Mouse (Mus musculus) fat pad, adult 2 months (tissue): Measurements from ENCODE around the gene Grk5.
"Not testable (repeated sequence)": the region's sequence is repeated elsewhere in the genome, so short reads cannot be mapped to it uniquely, and the experiment has no call there.

Source experiments
- DNase-seq: peaks from one replicate; pipeline ENCODE4 v3.0.0-alpha.2; 2011; ENCODE audit warnings: low read depth, low spot score; ENCODE audit errors: extremely low read depth

Grk5 gene

GRCm38 (mm10) chr19:60910304-60910703 is 20.8 kb downstream of the Grk5 start:
- DNase-seq: no peak

- no peak for DNase-seq
Measured at GRCm38 (mm10) chr19:60911653-60912052, 22.1 kb downstream of the Grk5 start.

DNA sequence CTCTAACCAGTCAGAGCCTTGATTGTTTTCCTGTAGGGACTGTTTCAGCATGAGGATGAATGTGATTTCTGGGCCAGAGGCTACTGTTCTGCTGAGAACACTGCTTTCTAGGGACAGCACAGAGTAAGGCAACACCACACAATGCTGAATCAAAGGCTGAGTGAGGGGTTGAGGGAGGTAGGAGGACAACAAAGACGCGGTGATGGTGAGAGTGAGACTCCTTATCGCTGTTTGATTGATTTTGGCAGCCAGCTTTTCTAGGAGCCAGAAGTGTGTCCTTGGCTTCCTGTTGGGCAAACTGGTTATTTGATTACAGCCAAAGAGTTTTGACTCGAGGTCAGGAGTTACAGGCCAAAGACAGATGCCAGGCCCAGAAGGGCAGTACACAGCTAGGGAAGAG is 25.7 kb downstream of the Grk5 start:
- DNase-seq: no peak

- no peak for DNase-seq
Measured at GRCm38 (mm10) chr19:60915862-60916261, 26.3 kb downstream of the Grk5 start.

GRCm38 (mm10) chr19:60916869-60917570 is 27.5 kb downstream of the Grk5 start:
- no peak for DNase-seq

GRCm38 (mm10) chr19:60924534-60924933 is 35.0 kb downstream of the Grk5 start:
- DNase-seq: not testable (repeated sequence)

- DNase-seq: no peak
Measured at GRCm38 (mm10) chr19:60935001-60935400, 45.5 kb downstream of the Grk5 start.

DNA sequence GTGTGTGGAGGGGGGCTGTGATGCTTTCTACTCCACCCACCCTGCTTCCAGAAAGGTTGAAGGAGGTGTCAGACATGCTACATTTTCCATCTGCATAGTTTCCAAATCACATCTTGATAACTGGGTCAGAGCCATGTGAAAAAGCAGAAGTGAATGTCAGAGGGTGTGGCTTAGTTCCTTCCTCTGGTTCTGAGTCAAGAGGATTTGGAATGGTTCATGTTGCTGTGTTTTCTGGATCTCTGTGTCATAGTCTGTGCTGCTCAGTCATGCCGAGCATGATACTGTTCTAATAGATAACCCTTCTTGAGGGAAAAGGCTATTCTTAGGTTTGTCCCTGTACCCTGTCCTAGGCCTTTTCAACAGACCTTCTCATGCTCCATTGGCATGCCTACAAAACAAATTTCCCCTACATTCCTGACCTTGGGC is 50.4 kb downstream of the Grk5 start:
- DNase-seq: no peak

DNA sequence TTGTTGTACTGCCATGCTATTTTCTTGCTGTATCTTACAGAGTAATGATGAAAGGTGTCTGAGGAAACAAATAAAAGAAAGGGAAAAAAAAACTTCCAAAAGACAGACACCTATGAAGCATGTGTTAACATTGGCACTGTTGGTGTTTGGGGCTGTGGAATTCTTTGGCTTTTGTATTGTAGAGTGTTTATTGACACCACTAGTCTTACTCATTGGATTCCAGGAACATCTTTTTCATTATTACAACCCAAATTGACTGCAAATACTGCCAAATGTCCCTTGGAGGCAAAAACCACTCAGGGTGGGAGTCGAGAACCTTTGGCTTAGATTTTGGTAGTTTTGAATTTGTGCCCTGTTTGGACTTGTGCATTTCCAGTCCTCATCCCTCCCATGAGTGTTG is 51.3 kb downstream of the Grk5 start:
- no peak for DNase-seq

GRCm38 (mm10) chr19:60945801-60946311 is 56.3 kb downstream of the Grk5 start:
- DNase-seq: no peak

DNA sequence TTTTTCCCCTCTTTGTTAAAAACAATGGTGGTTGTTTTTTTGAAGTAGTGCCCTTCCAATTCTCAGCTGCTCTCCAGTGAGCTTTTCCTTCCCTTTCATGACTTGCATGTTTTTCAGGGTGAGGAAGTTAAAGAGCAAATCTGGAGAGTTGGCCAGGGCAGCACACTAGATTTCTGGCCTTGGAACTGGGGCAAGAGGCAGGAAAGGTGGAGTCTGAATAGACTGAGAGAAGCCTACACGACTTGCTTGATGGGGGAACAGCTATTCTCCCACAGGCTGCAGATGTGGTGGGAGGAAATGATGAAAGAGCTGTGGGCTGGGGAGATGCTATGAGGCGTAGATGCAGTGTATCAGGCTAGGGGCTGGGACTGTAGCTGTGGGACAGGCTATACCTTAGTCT is 57.1 kb downstream of the Grk5 start:
- DNase-seq: no peak

GRCm38 (mm10) chr19:60948996-60949395 is 59.4 kb downstream of the Grk5 start:
- DNase-seq: no peak

GRCm38 (mm10) chr19:60950056-60950869 is 60.7 kb downstream of the Grk5 start:
- DNase-seq: no peak

DNA sequence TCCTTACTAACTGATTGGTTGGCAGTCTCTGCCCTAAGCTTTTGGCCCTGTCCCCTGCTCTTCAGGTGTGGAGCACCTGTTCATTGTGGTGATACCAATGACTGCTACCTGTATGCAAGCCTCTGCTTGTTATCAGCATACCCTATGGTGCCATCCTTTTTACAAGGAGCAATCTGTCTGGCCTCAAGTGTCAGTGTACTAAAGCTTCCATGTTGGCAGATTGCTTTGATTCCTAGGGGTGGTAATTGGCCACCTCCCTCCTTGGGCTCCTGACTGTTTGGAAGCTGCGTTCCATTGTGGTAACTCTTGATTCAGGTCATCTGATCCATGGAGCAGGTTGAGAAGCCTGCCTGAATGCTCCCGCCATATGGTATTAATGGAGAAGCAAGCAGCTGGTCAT is 65.6 kb downstream of the Grk5 start:
- no peak for DNase-seq

- DNase-seq: no peak
Measured at GRCm38 (mm10) chr19:60955712-60956111, 66.2 kb downstream of the Grk5 start.

GRCm38 (mm10) chr19:60956198-60956750 is 66.7 kb downstream of the Grk5 start:
- no peak for DNase-seq

- no peak for DNase-seq
Measured at GRCm38 (mm10) chr19:60959706-60960230, 70.2 kb downstream of the Grk5 start.

- DNase-seq: no peak
Measured at GRCm38 (mm10) chr19:60962358-60963061, 73.0 kb downstream of the Grk5 start.

GRCm38 (mm10) chr19:60967909-60968308 is 78.4 kb downstream of the Grk5 start:
- DNase-seq: no peak

GRCm38 (mm10) chr19:60970406-60970805 is 80.9 kb downstream of the Grk5 start:
- no peak for DNase-seq

DNA sequence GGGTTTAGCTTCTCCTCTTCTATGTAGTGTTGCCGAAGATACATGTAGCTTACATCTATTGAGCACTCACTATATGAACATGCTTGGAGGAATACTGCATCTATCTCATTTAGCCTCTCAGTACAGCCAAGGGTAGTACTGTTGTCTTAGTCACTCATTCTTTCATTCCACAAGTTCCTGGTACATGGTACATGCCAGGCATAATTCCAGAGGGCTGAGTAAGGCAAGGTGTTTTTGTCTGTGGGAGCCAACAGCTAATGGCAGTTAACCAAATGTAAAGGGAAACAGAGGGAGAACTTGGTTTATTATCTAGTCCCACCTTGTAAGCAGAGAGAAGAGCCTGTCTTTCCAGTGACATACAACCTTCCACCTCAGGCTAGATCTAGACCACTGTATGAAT is 82.0 kb downstream of the Grk5 start:
- DNase-seq: no peak
